Mouse (Mus musculus): ENCODE data around the gene Stard8. TPM values are rescaled to one million over a fixed set of nuclear protein-coding genes. Genes with fewer than 3 reads are reported as not detected.
"Not testable (repeated sequence)": the region's sequence is repeated elsewhere in the genome, so short reads cannot be mapped to it uniquely, and the experiment has no call there.

Stard8 gene
- total RNA-seq, 1 experiment, result 7.8 TPM

- Histone ChIP-seq H3K4me3 (ENCODE audit: insufficient read depth in 1 of 2, low read depth in 1 of 2, low read length in 2 of 2, poor library complexity in 1 of 2, severe bottlenecking in 1 of 2) (no peak overlapping the region), H3K36me3 (ENCODE audit: control insufficient read depth, insufficient read depth, low read length, poor library complexity, severe bottlenecking) (no peaks in the 10 kb centered on the region), H3K27ac (ENCODE audit: insufficient read depth, low read depth, low read length, poor library complexity, severe bottlenecking) (no peak overlapping the region), H3K9ac (ENCODE audit: insufficient read depth, low read depth, low read length, poor library complexity, severe bottlenecking) (no peak overlapping the region), H3K4me1 (ENCODE audit: control insufficient read depth in 2 of 2, insufficient read depth in 2 of 2, low read length in 2 of 2, poor library complexity in 1 of 2) (no peaks in the 10 kb centered on the region), H3K9me3 (ENCODE audit: control insufficient read depth, insufficient read depth, low read depth, low read length) (no peaks in the 10 kb centered on the region)
- in situ Hi-C loops (cut with MboI; ENCODE audit: low sequenced_read_pairs in 2 of 2, unreplicated experiment in 2 of 2), result no loop called here
- TF ChIP-seq ZC3H11A (IDR thresholded peaks at IDR 0.05; ENCODE audit: borderline replicate concordance, low read depth, low read length) (no peak), ZNF384 (IDR thresholded peaks at IDR 0.05; ENCODE audit: low read depth, low read length) (no peak), HCFC1 (IDR thresholded peaks at IDR 0.05; ENCODE audit: borderline replicate concordance, insufficient read depth, low read length) (no peak), CHD2 (IDR thresholded peaks at IDR 0.05; ENCODE audit: low read depth, low read length) (no peak), MAFK (IDR thresholded peaks at IDR 0.05; ENCODE audit: insufficient read depth, low read depth, low read length) (no peak)
- DNase-seq (ENCODE audit: low read depth, low spot score), result no peak
These were observed 38.5 kb upstream of the Stard8 start for GRCm38 (mm10) chrX:98964513-98964912.

GRCm38 (mm10) chrX:98986611-98987010 lies 16.4 kb upstream of the Stard8 start:
- in situ Hi-C loops (cut with MboI; ENCODE audit: low sequenced_read_pairs in 2 of 2, unreplicated experiment in 2 of 2); H3K9me3 ChIP-seq (ENCODE audit: control insufficient read depth, insufficient read depth, low read depth, low read length); H3K4me3 ChIP-seq (ENCODE audit: insufficient read depth in 1 of 2, low read depth in 1 of 2, low read length in 2 of 2, poor library complexity in 1 of 2, severe bottlenecking in 1 of 2); H3K4me1 ChIP-seq (ENCODE audit: control insufficient read depth in 2 of 2, insufficient read depth in 2 of 2, low read length in 2 of 2, poor library complexity in 1 of 2); H3K27ac ChIP-seq (ENCODE audit: insufficient read depth, low read depth, low read length, poor library complexity, severe bottlenecking); H3K9ac ChIP-seq (ENCODE audit: insufficient read depth, low read depth, low read length, poor library complexity, severe bottlenecking); H3K36me3 ChIP-seq (ENCODE audit: control insufficient read depth, insufficient read depth, low read length, poor library complexity, severe bottlenecking); DNase-seq (ENCODE audit: low read depth, low spot score): not testable (repeated sequence)

GRCm38 (mm10) chrX:98989574-98989973 lies 13.5 kb upstream of the Stard8 start:
- TF ChIP-seq ZC3H11A (IDR thresholded peaks at IDR 0.05; ENCODE audit: borderline replicate concordance, low read depth, low read length), result peak; percentile 61; the same call in 1 of the 2 replicates
- no peak for TF ChIP-seq ZNF384 (IDR thresholded peaks at IDR 0.05; ENCODE audit: low read depth, low read length)
- H3K36me3 ChIP-seq (ENCODE audit: control insufficient read depth, insufficient read depth, low read length, poor library complexity, severe bottlenecking), result no peaks in the 10 kb centered on the region
- no peaks in the 10 kb centered on the region for H3K9me3 ChIP-seq (ENCODE audit: control insufficient read depth, insufficient read depth, low read depth, low read length)
- no peak overlapping the region for H3K27ac ChIP-seq (ENCODE audit: insufficient read depth, low read depth, low read length, poor library complexity, severe bottlenecking)
- DNase-seq (ENCODE audit: low read depth, low spot score), result peak; percentile 26
- no peaks in the 10 kb centered on the region for H3K4me1 ChIP-seq (ENCODE audit: control insufficient read depth in 2 of 2, insufficient read depth in 2 of 2, low read length in 2 of 2, poor library complexity in 1 of 2)
- H3K4me3 ChIP-seq (ENCODE audit: insufficient read depth in 1 of 2, low read depth in 1 of 2, low read length in 2 of 2, poor library complexity in 1 of 2, severe bottlenecking in 1 of 2), result no peak overlapping the region
- H3K9ac ChIP-seq (ENCODE audit: insufficient read depth, low read depth, low read length, poor library complexity, severe bottlenecking), result no peak overlapping the region
- in situ Hi-C loops (cut with MboI; ENCODE audit: low sequenced_read_pairs in 2 of 2, unreplicated experiment in 2 of 2), result no loop called here

GRCm38 (mm10) chrX:99002065-99002464 lies 983 bp upstream of the Stard8 start:
- no peak for DNase-seq (ENCODE audit: low read depth, low spot score)
- TF ChIP-seq MAFK (IDR thresholded peaks at IDR 0.05; ENCODE audit: insufficient read depth, low read depth, low read length), result no peak
- H3K27ac ChIP-seq (ENCODE audit: insufficient read depth, low read depth, low read length, poor library complexity, severe bottlenecking), result no peak overlapping the region

GRCm38 (mm10) chrX:99010581-99010980 lies 7.5 kb downstream of the Stard8 start:
- Histone ChIP-seq H3K9me3 (ENCODE audit: control insufficient read depth, insufficient read depth, low read depth, low read length) (no peaks in the 10 kb centered on the region), H3K4me3 (ENCODE audit: insufficient read depth in 1 of 2, low read depth in 1 of 2, low read length in 2 of 2, poor library complexity in 1 of 2, severe bottlenecking in 1 of 2) (no peak overlapping the region), H3K36me3 (ENCODE audit: control insufficient read depth, insufficient read depth, low read length, poor library complexity, severe bottlenecking) (no peaks in the 10 kb centered on the region), H3K27ac (ENCODE audit: insufficient read depth, low read depth, low read length, poor library complexity, severe bottlenecking) (no peak overlapping the region), H3K4me1 (ENCODE audit: control insufficient read depth in 2 of 2, insufficient read depth in 2 of 2, low read length in 2 of 2, poor library complexity in 1 of 2) (no peaks in the 10 kb centered on the region), H3K9ac (ENCODE audit: insufficient read depth, low read depth, low read length, poor library complexity, severe bottlenecking) (no peak overlapping the region)
- DNase-seq (ENCODE audit: low read depth, low spot score), result no peak
- in situ Hi-C loops (cut with MboI; ENCODE audit: low sequenced_read_pairs in 2 of 2, unreplicated experiment in 2 of 2), result no loop called here
- TF ChIP-seq MAFK (IDR thresholded peaks at IDR 0.05; ENCODE audit: insufficient read depth, low read depth, low read length) (no peak), HCFC1 (IDR thresholded peaks at IDR 0.05; ENCODE audit: borderline replicate concordance, insufficient read depth, low read length) (no peak), CHD2 (IDR thresholded peaks at IDR 0.05; ENCODE audit: low read depth, low read length) (no peak), ZNF384 (IDR thresholded peaks at IDR 0.05; ENCODE audit: low read depth, low read length) (no peak)

More at GRCm38 (mm10) chrX:99002065-99002464, 983 bp upstream of the Stard8 start:
- Histone ChIP-seq H3K36me3 (ENCODE audit: control insufficient read depth, insufficient read depth, low read length, poor library complexity, severe bottlenecking) (no peaks in the 10 kb centered on the region), H3K9me3 (ENCODE audit: control insufficient read depth, insufficient read depth, low read depth, low read length) (no peaks in the 10 kb centered on the region), H3K4me3 (ENCODE audit: insufficient read depth in 1 of 2, low read depth in 1 of 2, low read length in 2 of 2, poor library complexity in 1 of 2, severe bottlenecking in 1 of 2) (no peak overlapping the region), H3K4me1 (ENCODE audit: control insufficient read depth in 2 of 2, insufficient read depth in 2 of 2, low read length in 2 of 2, poor library complexity in 1 of 2) (no peaks in the 10 kb centered on the region), H3K9ac (ENCODE audit: insufficient read depth, low read depth, low read length, poor library complexity, severe bottlenecking) (no peak overlapping the region)
- in situ Hi-C loops (cut with MboI; ENCODE audit: low sequenced_read_pairs in 2 of 2, unreplicated experiment in 2 of 2), result no loop called here

Data from ES-E14 (cell line).